Comparison of ENCODE assay signal across 9 mouse cellular contexts in genomic region chr7:80215398-80215797, GRCm38 (mm10). TPM values are rescaled to one million over a fixed set of nuclear protein-coding genes. Genes with fewer than 3 reads are reported as not detected.
DNase-seq lines count a peak whose midpoint lies in the region; ATAC-seq and TF ChIP-seq lines count a peak whose summit lies in the region.
"Had no signal": no experiment of that assay in that cellular context is flagged by ENCODE, and none has a peak within 500 bp of the region (broad histone marks: within the 10 kb centered on the region; RNA-seq: fewer than 3 reads in every experiment).

No protein-coding gene starts in this region.

- H3K4me3 ChIP-seq in G1E (ENCODE audit: low read depth, low read length), result no peak overlapping the region
- no peak overlapping the region for H3K4me3 ChIP-seq in forebrain, embryonic 12.5 days (replicated peaks)
- no peak overlapping the region for H3K4me3 ChIP-seq in heart, postnatal 0 days (ENCODE audit: low read depth, low read length)
- H3K4me3 ChIP-seq: megakaryocyte, embryonic 14.5 days had no signal

- H3K9me3 ChIP-seq in G1E (replicated peaks), result no peaks in the 10 kb centered on the region
- H3K9me3 ChIP-seq in forebrain, embryonic 12.5 days, result no peaks in the 10 kb centered on the region
- no peaks in the 10 kb centered on the region for H3K9me3 ChIP-seq in heart, postnatal 0 days (replicated peaks; ENCODE audit: control insufficient read depth, low read length)
- H3K9me3 ChIP-seq: megakaryocyte, embryonic 14.5 days had no signal

- peak; percentile 82; the same call in 1 of the 2 replicates for TF ChIP-seq CTCF in G1E (IDR thresholded peaks at IDR 0.05; ENCODE audit: low read depth, low read length)
- TF ChIP-seq CTCF in heart, postnatal 0 days (IDR thresholded peaks at IDR 0.05; ENCODE audit: low read depth), result peak; percentile 82

- TF ChIP-seq EP300 in heart, postnatal 0 days (IDR thresholded peaks at IDR 0.05; ENCODE audit: low read depth), result no peak

- peaks cover 65% of the 10 kb centered on the region for H3K4me1 ChIP-seq in G1E (ENCODE audit: insufficient read depth, low read depth, low read length)
- H3K4me1 ChIP-seq in forebrain, embryonic 12.5 days, result peaks cover 5% of the 10 kb centered on the region
- H3K4me1 ChIP-seq in heart, postnatal 0 days (ENCODE audit: control insufficient read depth, insufficient read depth), result no peaks in the 10 kb centered on the region

- H3K36me3 ChIP-seq in G1E (replicated peaks), result peaks cover 96% of the 10 kb centered on the region
- peaks cover 70% of the 10 kb centered on the region for H3K36me3 ChIP-seq in forebrain, embryonic 12.5 days (replicated peaks)
- H3K36me3 ChIP-seq in heart, postnatal 0 days (replicated peaks; ENCODE audit: control insufficient read depth, insufficient read depth, low read length), result peaks cover 56% of the 10 kb centered on the region

- no peak overlapping the region for H3K4me2 ChIP-seq in forebrain, embryonic 12.5 days
- H3K4me2 ChIP-seq in heart, postnatal 0 days (ENCODE audit: low read depth, low read length), result no peak overlapping the region

- 17% methylated on average over 4 of the region's 4 CpGs for WGBS in forebrain, embryonic 12.5 days
- 30% methylated on average over 4 of the region's 4 CpGs for WGBS in heart, postnatal 0 days

- peak overlapping the region; percentile 36 for H3K9ac ChIP-seq in forebrain, embryonic 12.5 days
- no peak overlapping the region for H3K9ac ChIP-seq in heart, postnatal 0 days (replicated peaks; ENCODE audit: low read depth, low read length)

- no peak; the same call in 1 of the 2 replicates for ATAC-seq in G1E (ENCODE audit: extremely low read depth, insufficient number of reproducible peaks, low FRiP score, poor library complexity, severe bottlenecking)
- peak; percentile 71 for ATAC-seq in cerebellum, adult (ENCODE audit: insufficient number of reproducible peaks, low FRiP score, low TSS enrichment)
- peak; percentile 83 for ATAC-seq in forebrain, embryonic 12.5 days (ENCODE audit: low FRiP score)
- peak; percentile 67 for ATAC-seq in heart, postnatal 0 days (ENCODE audit: insufficient read depth, low read depth)
- peak; percentile 76 for ATAC-seq in neutrophil, adult 5-6 weeks (ENCODE audit: extremely low read depth, insufficient number of reproducible peaks, low FRiP score, poor library complexity, severe bottlenecking)

- no peaks in the 10 kb centered on the region for H3K27me3 ChIP-seq in G1E (ENCODE audit: insufficient read depth, low read length)
- H3K27me3 ChIP-seq in forebrain, embryonic 12.5 days, result no peaks in the 10 kb centered on the region
- H3K27me3 ChIP-seq in heart, postnatal 0 days (ENCODE audit: control insufficient read depth, insufficient read depth, low read length), result no peaks in the 10 kb centered on the region
- H3K27me3 ChIP-seq: megakaryocyte, embryonic 14.5 days had no signal

- DNase-seq in G1E (ENCODE audit: low spot score), result no peak
- DNase-seq in heart, postnatal 0 days (ENCODE audit: low spot score), result peak; percentile 73
- DNase-seq in kidney, postnatal 4 days, result peak; percentile 87 to 88
- DNase-seq in lung, adult 18-20 months, result peak; percentile 75 to 79
- peak; percentile 88 for DNase-seq in thymus, postnatal 0 days (ENCODE audit: low spot score)

- peak overlapping the region; percentile 75; the same call in 1 of the 2 replicates for H3K27ac ChIP-seq in forebrain, embryonic 12.5 days
- H3K27ac ChIP-seq in heart, postnatal 0 days (ENCODE audit: low read depth), result no peak overlapping the region

RNA-seq across cellular contexts. Expression of gene Cib1, which starts 17.2 kb away (rescaled TPM):
- total RNA-seq in G1E (2014; fragmentation: Nextera tagmentation) (35.2 and 44.2 TPM in 2 replicates), G1E (2017) (82.9 and 124 TPM in 2 replicates)
- polyA plus RNA-seq in G1E (2012), result 43.6 and 49.6 TPM in 2 replicates
- 34.7 and 41.6 TPM in 2 replicates for polyA plus RNA-seq in forebrain, embryonic 12.5 days (2016; fragmentation: Nextera tagmentation; extraction: Ambion mirVana)
- 26.0 and 27.2 TPM in 2 replicates for total RNA-seq in heart, postnatal 0 days (2014; rRNA removed; ENCODE audit: low replicate concordance)
- 57.2 and 57.4 TPM in 2 replicates for polyA plus RNA-seq in heart, postnatal 0 days (2015; fragmentation: Nextera tagmentation; extraction: Ambion mirVana)
- total RNA-seq in neutrophil, adult 5-6 weeks (2017), result 72.9 and 88.3 TPM in 2 replicates
- polyA plus RNA-seq in thymus, postnatal 0 days (2015; fragmentation: Nextera tagmentation; extraction: Ambion mirVana), result 186 and 189 TPM in 2 replicates

RNA-seq across cellular contexts. Expression of gene Gdpgp1, which starts 17.3 kb away (rescaled TPM):
- total RNA-seq in G1E (2014; fragmentation: Nextera tagmentation) (10.2 and 14.1 TPM in 2 replicates), G1E (2017) (5.9 and 6.2 TPM in 2 replicates)
- 3.7 and 3.8 TPM in 2 replicates for polyA plus RNA-seq in G1E (2012)
- polyA plus RNA-seq in forebrain, embryonic 12.5 days (2016; fragmentation: Nextera tagmentation; extraction: Ambion mirVana), result 4.2 and 4.8 TPM in 2 replicates
- 2.5 and 5.5 TPM in 2 replicates for total RNA-seq in heart, postnatal 0 days (2014; rRNA removed; ENCODE audit: low replicate concordance)
- 2.0 and 2.3 TPM in 2 replicates for polyA plus RNA-seq in heart, postnatal 0 days (2015; fragmentation: Nextera tagmentation; extraction: Ambion mirVana)
- 3.4 and 4.9 TPM in 2 replicates for total RNA-seq in neutrophil, adult 5-6 weeks (2017)
- 2.7 and 3.4 TPM in 2 replicates for polyA plus RNA-seq in thymus, postnatal 0 days (2015; fragmentation: Nextera tagmentation; extraction: Ambion mirVana)

RNA-seq across cellular contexts. Expression of gene Sema4b, which starts 28.8 kb away (rescaled TPM):
- total RNA-seq in G1E (2014; fragmentation: Nextera tagmentation) (35.6 and 69.0 TPM in 2 replicates), G1E (2017) (21.7 and 23.9 TPM in 2 replicates)
- polyA plus RNA-seq in G1E (2012), result 19.0 and 26.5 TPM in 2 replicates
- polyA plus RNA-seq in forebrain, embryonic 12.5 days (2016; fragmentation: Nextera tagmentation; extraction: Ambion mirVana), result 16.7 and 19.4 TPM in 2 replicates
- 17.5 and 24.2 TPM in 2 replicates for total RNA-seq in heart, postnatal 0 days (2014; rRNA removed; ENCODE audit: low replicate concordance)
- 10.5 and 11.7 TPM in 2 replicates for polyA plus RNA-seq in heart, postnatal 0 days (2015; fragmentation: Nextera tagmentation; extraction: Ambion mirVana)
- total RNA-seq in neutrophil, adult 5-6 weeks (2017), result 41.3 and 42.9 TPM in 2 replicates
- polyA plus RNA-seq in thymus, postnatal 0 days (2015; fragmentation: Nextera tagmentation; extraction: Ambion mirVana), result 16.8 and 20.9 TPM in 2 replicates

RNA-seq across cellular contexts. Expression of gene Ttll13, which starts 30.8 kb away (rescaled TPM):
- total RNA-seq in G1E (2014; fragmentation: Nextera tagmentation) (1.5 and 3.7 TPM in 2 replicates), G1E (2017) (0.35 and 3.3 TPM in 2 replicates)
- polyA plus RNA-seq in G1E (2012), result 0.13 and 0.26 TPM in 2 replicates
- polyA plus RNA-seq in forebrain, embryonic 12.5 days (2016; fragmentation: Nextera tagmentation; extraction: Ambion mirVana), result 1.1 and 1.3 TPM in 2 replicates
- 0.35 TPM in 1 of 2 replicates, not detected in the other for total RNA-seq in heart, postnatal 0 days (2014; rRNA removed; ENCODE audit: low replicate concordance)
- 0.51 and 0.98 TPM in 2 replicates for polyA plus RNA-seq in heart, postnatal 0 days (2015; fragmentation: Nextera tagmentation; extraction: Ambion mirVana)
- 0.61 and 2.7 TPM in 2 replicates for total RNA-seq in neutrophil, adult 5-6 weeks (2017)
- polyA plus RNA-seq in thymus, postnatal 0 days (2015; fragmentation: Nextera tagmentation; extraction: Ambion mirVana), result 0.44 and 0.70 TPM in 2 replicates

RNA-seq across cellular contexts. Expression of gene Ngrn, which starts 45.6 kb away (rescaled TPM):
- total RNA-seq in G1E (2014; fragmentation: Nextera tagmentation), result 40.6 and 61.3 TPM in 2 replicates
- 76.2 and 82.7 TPM in 2 replicates for total RNA-seq in G1E (2017)
- 41.9 and 43.6 TPM in 2 replicates for polyA plus RNA-seq in G1E (2012)
- 56.8 TPM in 2 replicates for polyA plus RNA-seq in forebrain, embryonic 12.5 days (2016; fragmentation: Nextera tagmentation; extraction: Ambion mirVana)
- total RNA-seq in heart, postnatal 0 days (2014; rRNA removed; ENCODE audit: low replicate concordance), result 14.0 and 29.4 TPM in 2 replicates
- polyA plus RNA-seq in heart, postnatal 0 days (2015; fragmentation: Nextera tagmentation; extraction: Ambion mirVana), result 35.8 and 40.5 TPM in 2 replicates
- 33.8 and 39.5 TPM in 2 replicates for total RNA-seq in neutrophil, adult 5-6 weeks (2017)
- 65.6 and 65.8 TPM in 2 replicates for polyA plus RNA-seq in thymus, postnatal 0 days (2015; fragmentation: Nextera tagmentation; extraction: Ambion mirVana)
